Mouse (Mus musculus) layer of hippocampus, adult 11-12 months (tissue): ENCODE measurements at regions not wholly inside any gene's neighbourhood (a gene's known extent, or its start where the extent isn't known, plus 50 kb on each side); places are given as distances from the start of the nearest gene placed in this dataset.

Experiments
- DNase-seq: peaks from one replicate; pipeline ENCODE4 v3.0.0; 2022; ENCODE audit warnings: low spot score

DNA sequence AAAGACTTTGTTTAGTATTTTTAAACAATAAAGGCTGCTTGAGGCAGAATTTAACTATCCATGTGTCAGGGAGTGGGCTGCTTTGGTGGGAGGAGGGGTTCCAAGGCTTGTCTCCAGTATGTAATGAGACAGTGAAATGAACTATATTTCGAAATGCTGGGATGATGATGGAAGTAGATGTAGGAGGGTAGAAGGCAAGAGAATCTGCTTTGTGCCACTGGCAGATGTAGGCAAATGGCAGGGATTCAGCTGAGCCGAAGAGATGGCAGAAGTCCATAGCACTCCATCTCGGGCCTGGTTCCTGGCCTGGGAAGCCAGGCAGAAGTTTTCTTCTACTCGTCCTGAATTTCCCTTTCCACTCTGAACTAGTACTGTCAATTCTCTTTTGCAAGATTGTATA lies 1681.6 kb upstream of the Cdh8 start:
- peak; percentile 65 for DNase-seq
